Mouse (Mus musculus) megakaryocyte, embryonic 14.5 days (primary cell): Measurements from ENCODE around the gene Cdc42bpa.

Source experiments
- FLI1 ChIP-seq: IDR thresholded peaks from 2 replicates; pipeline ENCODE4 v1.6.1; 2012; ENCODE audit warnings: low read length, inconsistent platforms, mixed read lengths
- GATA1 ChIP-seq: IDR thresholded peaks from 3 replicates; pipeline ENCODE4 v1.6.1; 2012; ENCODE audit warnings: mixed read lengths, low read length, inconsistent platforms, borderline replicate concordance

DNA sequence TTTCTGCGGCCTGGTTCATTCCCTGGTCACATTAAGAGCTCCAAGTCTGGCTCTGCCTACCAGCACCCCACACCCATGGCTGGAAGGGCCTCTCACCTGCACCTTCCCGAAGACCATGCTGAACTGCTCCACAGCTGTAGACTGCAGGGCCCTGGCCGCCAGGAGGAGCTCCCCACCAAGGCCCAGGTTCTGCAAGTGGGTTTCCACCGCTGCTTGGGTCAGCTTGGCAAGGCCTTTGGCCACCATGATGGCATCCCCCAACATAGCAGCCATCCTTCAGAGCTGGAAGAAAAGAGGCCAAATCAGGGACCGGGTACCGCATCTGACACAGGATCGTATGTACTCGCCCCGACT is 221.7 kb downstream of the Cdc42bpa start:
- TF ChIP-seq FLI1 (no peak), GATA1 (no peak)
